Mouse (Mus musculus) mouse embryonic stem cell (cell line): ENCODE measurements around the gene Slc17a4.

Source experiments
- in situ Hi-C, 2 experiments: fragments of 300-500 bp; cut with MboI; formaldehyde crosslinking; loops; 1 replicate in 1 of 2; 3 replicates in 1 of 2; pipeline ENCODE4 v1.14.3; 2019 to 2020; ENCODE audit warnings: low sequenced_read_pairs in 2 of 2, low pct_unique_long_range_greater_than_20kb in 1 of 2, mixed read lengths in 1 of 2; ENCODE audit not compliant: unreplicated experiment in 1 of 2

The Slc17a4 gene

DNA sequence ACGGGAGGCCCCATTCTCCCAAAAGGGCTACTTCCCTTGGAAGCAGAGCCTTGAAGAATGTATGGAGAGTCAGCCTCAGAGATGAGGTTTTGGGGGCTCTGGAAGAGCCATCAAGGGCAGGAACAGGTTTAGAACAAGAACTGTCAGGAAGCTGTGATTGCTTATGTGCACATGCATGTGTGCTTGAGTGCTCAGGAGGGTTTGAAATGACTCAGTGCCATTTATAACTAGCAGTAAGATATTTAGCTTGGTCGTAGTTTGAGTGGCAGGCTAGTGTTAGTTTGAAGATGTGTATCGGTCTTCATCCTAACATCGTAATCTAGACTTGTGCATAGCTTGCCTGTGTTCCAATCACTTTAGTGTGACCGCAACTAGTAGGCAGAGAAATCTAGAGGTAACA lies 7.9 kb downstream of the Slc17a4 start:
- in situ Hi-C loops = no loop called here

DNA sequence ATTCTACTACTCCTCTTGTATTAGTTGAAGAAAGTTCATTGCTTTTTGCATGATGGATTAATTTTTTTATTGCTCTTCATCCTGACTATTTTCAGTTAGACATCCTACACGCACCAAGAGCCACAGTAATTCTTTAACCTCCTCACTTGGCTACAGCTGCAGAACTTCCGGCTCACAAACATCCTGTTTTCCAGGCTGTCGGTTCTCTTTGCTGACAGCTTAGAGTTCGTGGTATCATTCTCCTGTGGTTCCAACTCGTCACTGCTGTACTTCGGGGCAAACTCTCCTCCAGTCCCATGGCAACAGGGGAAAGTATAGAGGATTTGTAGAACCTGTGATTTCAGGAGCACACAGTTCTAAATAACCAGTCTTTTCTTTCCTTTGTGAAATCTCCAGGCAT lies 16.6 kb downstream of the Slc17a4 start:
- in situ Hi-C loops = no loop called here

DNA sequence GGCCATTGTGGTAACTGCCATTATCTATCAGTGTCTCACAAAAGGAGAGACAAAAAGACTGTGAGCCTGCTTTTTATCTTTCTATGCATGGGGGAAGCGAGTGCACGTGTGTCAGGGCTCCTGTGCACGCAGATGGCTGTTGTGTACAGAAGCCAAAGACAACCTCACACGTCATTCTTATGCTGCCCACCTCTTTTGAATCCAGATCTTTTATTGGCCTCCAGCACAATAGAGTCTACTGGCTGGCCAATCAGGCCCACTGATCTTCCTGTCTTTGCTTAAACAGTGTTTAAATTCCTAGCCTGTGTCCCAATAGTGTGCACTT lies 21.6 kb downstream of the Slc17a4 start:
- in situ Hi-C loops = no loop called here

DNA sequence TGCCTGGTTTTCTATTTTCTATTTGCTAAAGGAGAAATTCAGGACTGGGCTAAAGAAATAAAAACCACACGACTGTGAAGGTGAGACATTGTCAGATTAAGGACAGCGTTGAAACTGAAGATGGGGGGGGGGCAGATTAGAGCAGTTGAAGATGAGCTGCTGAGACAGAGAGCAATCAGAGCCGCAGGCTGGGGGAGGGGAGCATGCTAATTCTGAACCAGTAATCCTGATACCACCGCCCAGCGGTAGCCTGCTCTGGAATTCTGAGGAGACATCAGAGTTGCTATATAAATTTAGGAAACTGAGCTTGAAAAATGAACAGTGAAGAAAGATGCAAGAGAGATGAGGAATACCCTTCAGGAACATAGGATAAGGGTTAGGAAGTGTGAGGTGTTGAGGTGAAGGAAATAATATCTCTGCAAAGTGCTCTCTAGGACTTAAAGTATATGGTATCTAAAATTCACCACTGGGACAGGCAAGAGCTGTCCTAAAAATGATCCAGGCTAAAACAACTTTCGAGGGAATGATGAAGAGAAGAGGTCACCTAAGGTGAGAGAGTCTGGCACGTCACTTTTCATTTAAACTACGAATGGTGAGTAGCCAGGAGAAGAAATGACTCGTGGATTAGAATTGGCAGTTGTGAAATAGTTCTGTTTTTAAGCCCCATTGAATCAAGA lies 22.1 kb downstream of the Slc17a4 start:
- in situ Hi-C loops = no loop called here

DNA sequence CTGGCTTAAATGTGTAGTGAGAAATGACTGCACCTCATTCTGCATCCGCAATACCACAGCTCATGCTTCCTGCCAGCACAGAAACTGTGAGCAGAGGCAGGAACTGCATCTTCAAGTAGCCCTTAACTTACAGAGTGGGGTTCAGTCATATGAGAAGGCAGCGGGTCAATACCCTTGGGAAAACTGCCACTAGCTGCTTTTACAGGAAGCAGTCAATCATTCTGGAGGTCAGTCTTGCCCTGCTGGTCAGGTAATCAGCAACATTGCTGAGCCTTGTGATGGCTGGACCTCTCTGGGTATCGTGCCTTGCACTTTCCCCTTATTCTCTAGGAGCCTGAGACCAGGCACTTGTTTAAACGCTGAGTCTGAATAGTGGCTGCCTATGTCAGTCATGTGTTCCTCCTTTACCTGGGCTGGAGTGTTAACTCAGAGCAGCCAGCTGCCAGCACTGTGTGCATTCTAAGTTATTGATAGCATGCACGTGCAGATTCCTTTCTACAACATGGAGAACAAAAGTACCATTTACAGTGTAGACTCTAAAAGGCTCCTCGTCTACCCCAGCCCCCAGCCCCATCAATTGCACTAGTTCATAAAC lies 25.7 kb downstream of the Slc17a4 start:
- in situ Hi-C loops = no loop called here

DNA sequence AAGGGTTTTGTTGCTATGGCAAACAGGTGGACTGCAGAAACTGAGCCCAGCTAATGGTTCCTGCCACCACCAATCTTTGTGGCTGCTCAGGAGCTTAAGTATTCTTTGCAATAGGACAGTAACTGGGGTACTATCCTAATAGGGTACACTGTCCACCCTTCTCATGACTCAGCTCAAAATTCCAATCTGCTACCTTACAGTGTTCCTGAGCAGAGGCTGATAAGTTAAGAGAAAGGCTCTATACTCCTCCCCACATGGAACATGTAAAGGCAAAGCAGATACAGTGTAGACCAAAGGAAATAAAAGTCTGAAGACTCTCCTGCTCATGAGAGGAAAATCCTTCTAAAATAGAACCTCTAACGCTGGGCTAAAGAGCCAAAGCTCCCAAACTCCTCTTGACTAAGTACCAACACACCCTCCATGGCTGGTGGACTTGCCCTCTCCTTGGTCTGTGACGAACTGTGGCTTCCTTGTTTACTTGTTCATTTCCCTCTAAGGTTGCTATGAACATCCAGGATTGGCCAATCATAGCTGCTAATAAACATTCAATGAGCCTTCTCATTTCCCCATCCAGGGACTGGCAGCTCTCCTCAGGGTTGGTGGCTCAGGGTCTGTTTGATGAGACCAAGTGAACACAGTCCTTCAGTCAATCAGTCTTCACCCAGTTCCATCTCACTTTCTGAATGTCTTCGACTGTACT lies 27.6 kb downstream of the Slc17a4 start:
- in situ Hi-C loops = no loop called here

DNA sequence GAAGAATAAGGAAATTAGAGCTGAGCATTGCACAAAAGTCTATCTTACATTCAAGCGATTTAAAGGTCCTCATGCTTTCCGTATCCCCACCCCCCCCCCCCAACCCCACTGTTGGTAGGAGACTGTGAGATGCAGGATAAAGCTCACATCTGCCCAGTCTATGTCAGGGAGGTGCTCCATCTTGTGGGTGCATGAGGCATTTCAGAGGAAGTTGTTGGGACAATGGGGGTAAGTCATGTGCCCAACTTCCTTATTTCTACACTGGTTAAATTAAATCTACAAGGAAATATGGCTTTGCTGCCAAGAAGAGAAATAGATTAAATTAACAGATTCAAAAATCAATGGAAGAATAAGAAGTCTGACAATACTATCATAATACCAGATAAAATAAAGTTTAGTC lies 29.3 kb downstream of the Slc17a4 start:
- in situ Hi-C loops = no loop called here

DNA sequence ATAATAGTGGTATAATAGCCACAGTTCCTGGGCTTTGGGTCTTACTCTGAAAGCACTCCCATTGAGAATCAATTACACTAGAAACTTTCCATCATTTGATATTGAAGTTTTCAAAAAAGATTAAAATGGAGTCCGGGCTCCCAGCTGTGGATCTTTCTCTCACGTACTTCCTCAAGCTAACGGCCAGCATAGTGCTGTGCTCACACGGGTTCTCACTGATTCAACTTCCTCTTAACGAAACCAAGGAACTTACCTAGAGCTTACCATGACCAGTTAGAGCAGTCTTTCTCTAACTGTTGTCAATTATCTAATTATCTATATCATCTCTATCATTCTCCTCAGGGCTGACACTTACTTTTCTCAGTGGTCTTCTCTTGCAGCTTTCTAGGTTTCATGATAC lies 35.2 kb downstream of the Slc17a4 start:
- in situ Hi-C loops = no loop called here

DNA sequence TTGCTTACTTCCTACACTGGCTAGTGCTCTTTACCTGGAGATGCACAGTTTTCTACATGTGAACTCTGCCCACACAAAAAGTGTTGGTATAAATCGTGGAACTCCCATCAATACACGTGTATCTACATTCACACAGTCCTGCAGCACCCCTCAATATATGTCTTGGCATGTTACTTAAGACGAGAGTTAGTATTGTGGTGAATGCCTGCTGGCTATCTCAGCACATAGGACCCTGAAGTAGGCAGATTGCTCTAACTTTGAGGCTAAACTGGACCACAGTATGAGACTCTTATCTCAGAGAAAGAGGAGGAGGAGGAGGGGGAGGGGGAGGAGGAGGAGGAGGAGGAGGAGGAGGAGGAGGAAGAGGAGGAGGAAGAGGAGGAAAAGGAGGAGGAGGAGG lies 35.7 kb downstream of the Slc17a4 start:
- in situ Hi-C loops = no loop called here

DNA sequence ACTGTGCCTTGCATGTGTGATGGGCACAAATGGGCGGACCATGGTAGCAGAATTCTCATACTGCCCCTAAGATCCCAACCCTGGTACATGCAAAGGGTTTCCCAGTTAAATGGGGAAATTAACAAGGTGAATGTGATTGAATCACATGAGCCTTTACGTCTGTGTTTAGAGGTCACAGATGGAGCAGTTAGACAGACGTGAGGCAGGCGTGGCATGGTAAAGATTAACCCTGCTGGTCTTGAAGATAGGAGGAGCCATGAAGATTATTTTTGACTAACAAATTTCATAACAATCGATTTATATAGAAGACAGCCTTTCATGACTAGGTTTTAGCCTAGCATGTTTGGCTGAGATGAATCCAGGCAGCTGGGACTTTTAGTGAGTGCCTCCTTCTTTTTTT lies 41.7 kb downstream of the Slc17a4 start:
- in situ Hi-C loops = no loop called here

DNA sequence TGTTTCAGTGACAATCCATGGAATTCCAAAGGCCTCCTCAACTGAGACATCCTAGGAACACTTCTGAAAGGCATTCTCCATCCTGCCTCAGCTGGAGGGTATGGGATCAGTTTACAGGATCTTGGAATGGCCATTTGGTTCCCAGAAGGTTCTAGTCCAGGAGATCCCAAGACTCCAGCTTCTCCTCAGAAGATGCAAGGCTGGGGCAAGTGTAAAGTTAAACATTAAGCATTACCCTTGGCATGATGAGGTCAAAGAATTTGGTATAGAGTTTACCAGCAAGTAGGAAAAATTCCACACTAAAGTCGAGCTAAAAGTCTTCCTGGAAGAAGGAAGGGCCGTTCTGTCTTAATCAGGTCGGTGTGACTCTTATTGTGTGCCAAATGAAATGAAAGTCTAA lies 44.8 kb downstream of the Slc17a4 start:
- in situ Hi-C loops = no loop called here

DNA sequence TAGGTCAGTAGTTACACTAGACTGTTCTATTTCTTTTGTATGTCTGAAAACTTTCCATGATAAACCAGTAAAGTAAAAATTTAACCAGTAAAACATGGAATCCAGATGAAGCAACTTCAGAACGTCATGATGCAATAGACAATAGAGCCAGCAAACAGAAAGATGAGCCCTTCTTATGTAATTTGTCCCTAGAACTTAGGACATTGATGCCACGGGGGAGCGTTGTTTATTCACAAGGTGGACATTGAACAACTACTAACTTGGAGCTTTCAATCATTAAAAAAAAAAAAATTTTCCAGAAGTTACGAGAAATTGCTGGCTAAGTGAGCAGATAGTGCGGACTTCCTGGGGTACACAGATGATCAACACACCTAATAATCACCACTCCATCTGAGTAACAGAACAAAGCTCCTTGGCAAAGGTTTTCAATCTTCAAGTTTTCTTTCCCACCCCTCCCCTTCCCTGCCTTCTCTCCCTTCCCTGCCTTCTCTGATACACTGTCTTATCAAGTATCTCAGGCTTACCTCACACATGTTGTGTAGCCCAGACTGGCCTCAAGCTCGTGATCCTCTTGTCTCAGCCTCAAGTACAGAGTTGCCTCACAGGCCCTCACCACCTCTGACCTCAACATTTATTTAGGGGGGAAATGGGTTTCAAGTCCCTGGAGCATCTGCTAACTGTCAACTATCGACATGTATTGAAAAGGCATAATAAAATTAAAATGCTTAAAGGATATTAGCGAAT lies 45.8 kb downstream of the Slc17a4 start:
- in situ Hi-C loops = no loop called here

DNA sequence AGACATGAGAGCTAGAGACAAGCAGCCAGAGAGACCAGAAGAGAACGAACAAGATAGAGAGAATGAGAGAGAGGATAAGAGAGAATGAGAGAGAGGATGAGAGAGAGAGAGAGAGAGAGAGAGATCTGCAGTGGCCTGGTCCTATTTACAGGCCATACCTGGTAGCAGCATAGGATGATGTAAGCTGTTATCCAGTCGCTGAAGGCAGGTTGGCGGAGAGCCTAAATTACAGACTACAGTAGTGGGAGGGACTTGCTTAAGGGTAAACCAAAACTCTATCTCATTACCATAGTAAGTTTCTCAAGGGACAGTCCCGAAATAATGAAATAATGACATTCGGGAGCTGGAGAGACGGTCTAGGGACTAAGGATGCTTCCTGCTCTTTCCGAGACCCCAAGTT lies 47.4 kb downstream of the Slc17a4 start, which contains the start of gene Slc17a1:
Gene Slc17a1, plus strand, starts transcription at position 346 of the 400 bp plus-strand sequence.
- in situ Hi-C loops = no loop called here

DNA sequence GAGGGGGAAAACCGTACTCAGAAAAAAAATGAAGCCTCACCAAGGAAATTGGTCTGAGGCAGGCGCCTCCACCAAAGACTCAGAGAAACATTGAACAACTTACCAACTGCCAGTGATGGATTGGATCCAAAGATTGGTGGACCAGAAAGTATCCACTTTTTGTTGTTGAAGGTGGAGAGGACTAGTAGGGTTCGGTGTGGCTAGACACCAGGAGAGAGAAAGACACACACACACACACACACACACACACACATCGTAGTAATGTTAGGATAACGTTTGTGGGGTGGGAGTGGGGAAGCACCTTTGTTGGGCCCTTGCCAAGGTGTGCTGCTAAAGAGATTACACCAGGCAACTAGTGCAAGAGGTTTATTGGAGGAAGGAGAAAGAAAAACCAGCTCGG lies 47.8 kb downstream of the Slc17a4 start:
- in situ Hi-C loops = no loop called here

DNA sequence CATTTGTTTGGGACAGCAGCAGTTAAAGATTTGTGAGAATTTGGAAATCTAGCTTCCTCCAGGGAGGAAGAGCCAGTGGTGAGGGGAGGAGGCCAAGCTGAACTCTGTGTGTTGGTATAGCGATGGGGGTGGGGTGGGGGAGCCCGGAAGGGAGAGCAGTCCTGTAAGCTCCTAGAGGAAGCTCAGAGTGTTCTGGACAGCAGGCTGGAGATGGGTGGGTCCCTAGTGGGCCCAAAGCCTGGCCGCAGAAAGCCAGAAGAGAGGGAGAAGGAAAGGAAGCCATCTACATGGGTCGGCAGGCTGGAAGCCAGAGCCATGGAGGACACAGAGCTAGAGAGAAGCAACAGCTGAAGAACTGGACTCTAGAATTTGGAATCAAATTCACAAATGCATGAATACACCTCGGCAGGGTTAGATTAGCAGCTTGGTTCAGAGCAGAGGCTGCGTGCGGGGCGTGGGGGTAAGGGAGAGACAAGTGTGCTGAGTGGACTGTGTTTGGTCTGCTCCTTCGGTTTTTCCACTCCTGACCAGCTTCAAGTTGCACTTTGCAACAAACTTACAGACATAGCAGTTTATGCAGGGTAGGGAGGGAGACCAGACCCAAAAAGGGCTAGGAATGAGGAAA lies 48.6 kb downstream of the Slc17a4 start:
- in situ Hi-C loops = no loop called here

DNA sequence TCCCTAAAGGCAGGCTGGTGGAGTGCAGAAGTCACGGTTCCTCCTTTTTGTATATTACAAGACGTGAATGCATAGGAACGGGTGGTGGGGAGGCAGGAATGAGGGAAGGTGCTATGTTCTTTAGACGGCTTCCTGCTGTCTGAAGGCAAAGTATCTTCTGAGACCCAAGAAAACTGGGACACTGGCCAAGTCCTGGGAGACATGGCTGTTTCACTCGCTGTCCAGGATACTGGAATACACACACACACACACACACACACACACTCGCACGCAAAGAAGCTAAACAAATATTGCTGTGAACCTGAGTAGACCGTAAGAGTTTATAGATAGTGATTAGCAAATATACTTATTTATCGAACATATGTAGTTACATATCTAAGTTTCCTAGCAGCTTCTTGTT lies 50.1 kb downstream of the Slc17a4 start:
- in situ Hi-C loops = no loop called here

DNA sequence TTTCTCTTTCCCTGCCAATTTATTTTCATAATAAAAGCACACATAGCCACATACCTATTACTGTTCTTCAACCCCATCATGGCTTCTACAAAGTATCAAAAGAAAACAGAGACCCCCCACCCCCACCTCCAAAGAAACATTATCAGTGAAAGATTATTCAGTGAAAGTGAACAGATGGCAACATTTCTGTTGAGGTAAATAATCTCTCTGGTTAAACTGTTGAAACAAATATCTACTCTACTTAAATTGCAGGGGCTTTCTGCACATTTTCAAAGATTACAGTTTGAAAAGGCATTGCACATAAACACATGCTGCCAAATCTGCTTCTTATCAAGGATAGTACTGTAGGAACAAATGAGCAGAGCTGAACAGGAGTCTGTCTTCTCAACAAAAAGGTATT lies 53.0 kb downstream of the Slc17a4 start:
- in situ Hi-C loops = no loop called here

DNA sequence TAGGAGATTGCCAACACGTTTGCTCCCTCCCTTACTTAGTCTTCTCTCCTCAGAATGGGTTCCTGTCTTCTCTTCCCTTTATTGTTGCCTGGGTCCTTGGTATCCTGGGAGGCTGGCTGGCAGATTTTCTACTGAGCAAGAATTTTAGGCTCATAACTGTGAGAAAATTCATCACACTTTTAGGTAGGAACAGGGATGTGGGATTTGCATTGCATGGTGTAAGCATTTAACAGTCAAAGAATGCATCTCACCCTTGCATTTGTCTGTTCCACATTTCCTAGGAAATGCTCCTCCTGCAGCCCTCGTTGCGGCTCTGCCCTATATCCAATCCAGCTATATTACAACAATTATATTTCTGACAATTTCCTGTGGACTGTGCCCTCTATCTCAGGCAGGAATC lies 58.4 kb downstream of the Slc17a4 start:
- in situ Hi-C loops = no loop called here

DNA sequence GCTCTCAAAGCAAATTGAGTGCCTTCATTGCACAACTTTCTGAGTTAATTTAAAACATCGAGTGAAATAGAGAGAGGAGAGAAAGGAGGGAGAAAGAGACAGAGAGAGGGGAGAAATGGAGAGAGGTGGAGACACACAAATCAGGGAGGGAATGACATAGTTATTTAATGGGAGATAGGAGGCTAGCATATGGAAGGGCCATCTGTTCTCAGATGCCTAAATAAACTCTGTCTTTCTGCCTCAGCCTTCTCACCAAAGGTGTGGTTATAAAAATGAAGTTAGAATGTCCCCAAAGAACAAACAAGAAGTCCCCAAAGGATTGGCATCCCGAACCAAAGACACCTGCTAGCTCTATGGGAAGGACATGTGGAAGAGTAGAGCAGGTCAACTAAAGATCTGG lies 65.5 kb downstream of the Slc17a4 start:
- in situ Hi-C loops = loop anchor here (25.0 kb wide), 2 partner anchors 338 to 438 kb away; partner anchors contain the start of gene Carmil1 (in 1 of the 2)
